Mouse (Mus musculus): Measurements from ENCODE around the gene Ascc1.

DNA sequence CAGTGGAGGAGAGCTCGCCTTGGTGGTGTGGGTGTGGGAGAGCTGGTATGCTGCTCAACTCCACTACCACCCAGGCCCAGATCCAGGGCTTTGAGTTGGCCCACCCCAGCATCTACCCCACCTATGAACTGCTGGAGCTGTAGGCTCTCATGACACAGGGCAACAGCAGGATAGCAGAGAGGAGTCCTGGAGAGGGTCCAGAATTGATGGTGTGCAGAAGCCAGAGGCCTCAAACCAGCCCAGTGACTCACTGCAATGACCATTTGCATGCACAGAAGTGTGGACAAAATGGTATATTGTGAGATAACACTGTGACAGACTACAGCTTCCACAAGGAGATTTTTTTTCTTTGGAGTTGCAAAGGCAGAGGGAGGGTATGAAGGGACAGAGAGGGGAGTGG, 21.1 kb downstream of the Ascc1 start:
- TF ChIP-seq CTCF (IDR thresholded peaks at IDR 0.05; ENCODE audit: low read depth, low read length) (no peak), POLR2A (IDR thresholded peaks at IDR 0.05; ENCODE audit: borderline replicate concordance, low read depth, low read length) (no peak)

All from bone marrow macrophage, adult 2 months (primary cell).